Mouse (Mus musculus) liver, adult 2 months (tissue): ENCODE data around the gene Ispd. TPM values are rescaled to one million over a fixed set of nuclear protein-coding genes. Genes with fewer than 3 reads are reported as not detected.

Experiments used
- DNase-seq: peaks from one replicate; pipeline ENCODE4 v3.0.0-alpha.2; 2011; ENCODE audit warnings: low read depth, low spot score; ENCODE audit errors: extremely low read depth
- H3K27ac ChIP-seq: fragments of 200-500 bp; replicated peaks from 2 replicates; pipeline ENCODE4 v1.5.1; 2012; ENCODE audit warnings: low read depth, mild to moderate bottlenecking, control low read depth, inconsistent platforms, low read length; ENCODE audit not compliant: insufficient read depth
- H3K27me3 ChIP-seq: fragments of 200-500 bp; 2 replicates; pipeline ENCODE4 v1.6.1; 2012; ENCODE audit warnings: mild to moderate bottlenecking, moderate library complexity, low read length, inconsistent platforms; ENCODE audit not compliant: control insufficient read depth, insufficient read depth
- H3K36me3 ChIP-seq: fragments of 200-500 bp; 2 replicates; pipeline ENCODE4 v1.6.1; 2012; ENCODE audit warnings: low read length, inconsistent platforms; ENCODE audit not compliant: control insufficient read depth, insufficient read depth
- H3K4me1 ChIP-seq: fragments of 200-500 bp; 2 replicates; pipeline ENCODE4 v1.6.1; 2011; ENCODE audit warnings: low read length; ENCODE audit not compliant: control insufficient read depth, insufficient read depth
- H3K4me3 ChIP-seq: fragments of 200-500 bp; 2 replicates; pipeline ENCODE4 v1.5.1; 2011; ENCODE audit warnings: low read depth, mild to moderate bottlenecking, control low read depth, low read length, moderate library complexity; ENCODE audit not compliant: insufficient read depth
- H3K79me2 ChIP-seq: fragments of 200-500 bp; 2 replicates; pipeline ENCODE4 v1.6.1; 2012; ENCODE audit warnings: inconsistent platforms, mild to moderate bottlenecking, low read length, moderate library complexity; ENCODE audit not compliant: control insufficient read depth, insufficient read depth
- H3K9ac ChIP-seq: fragments of 200-500 bp; 2 replicates; pipeline ENCODE4 v1.6.1; 2012; ENCODE audit warnings: low read depth, mild to moderate bottlenecking, control low read depth, inconsistent platforms, low read length
- CTCF ChIP-seq: fragments of 200-500 bp; IDR thresholded peaks from 2 replicates; pipeline ENCODE4 v1.5.1; 2011; ENCODE audit warnings: low read depth, low read length, control low read depth
- POLR2A ChIP-seq: fragments of 200-500 bp; IDR thresholded peaks from 2 replicates; pipeline ENCODE4 v1.6.1; 2011; ENCODE audit warnings: low read length, control low read depth; ENCODE audit not compliant: insufficient read depth; ENCODE audit errors: extremely low read depth
- WGBS: fragments of 180-500 bp; shearing (Covaris S2); methylation state at CpG from one replicate; pipeline ENCODE4 v1.1.7; 2018; 5-methylcytosine and 5-hydroxymethylcytosine counted together
- polyA plus RNA-seq: library from polyadenylated mRNA; depleted of rRNA; stranded (reverse); fragments of >200 nt; gene quantifications from 2 replicates; pipeline ENCODE4 v1.2.3, GENCODE M21; 2012
- total RNA-seq: library from RNA; depleted of rRNA; stranded (reverse); fragments of >200 nt; gene quantifications from 2 replicates; pipeline ENCODE4 v1.2.3, GENCODE M21; 2014

Gene Ispd
- total and polyA plus RNA-seq, 2 experiments: 1.2 to 3.6 TPM

DNA sequence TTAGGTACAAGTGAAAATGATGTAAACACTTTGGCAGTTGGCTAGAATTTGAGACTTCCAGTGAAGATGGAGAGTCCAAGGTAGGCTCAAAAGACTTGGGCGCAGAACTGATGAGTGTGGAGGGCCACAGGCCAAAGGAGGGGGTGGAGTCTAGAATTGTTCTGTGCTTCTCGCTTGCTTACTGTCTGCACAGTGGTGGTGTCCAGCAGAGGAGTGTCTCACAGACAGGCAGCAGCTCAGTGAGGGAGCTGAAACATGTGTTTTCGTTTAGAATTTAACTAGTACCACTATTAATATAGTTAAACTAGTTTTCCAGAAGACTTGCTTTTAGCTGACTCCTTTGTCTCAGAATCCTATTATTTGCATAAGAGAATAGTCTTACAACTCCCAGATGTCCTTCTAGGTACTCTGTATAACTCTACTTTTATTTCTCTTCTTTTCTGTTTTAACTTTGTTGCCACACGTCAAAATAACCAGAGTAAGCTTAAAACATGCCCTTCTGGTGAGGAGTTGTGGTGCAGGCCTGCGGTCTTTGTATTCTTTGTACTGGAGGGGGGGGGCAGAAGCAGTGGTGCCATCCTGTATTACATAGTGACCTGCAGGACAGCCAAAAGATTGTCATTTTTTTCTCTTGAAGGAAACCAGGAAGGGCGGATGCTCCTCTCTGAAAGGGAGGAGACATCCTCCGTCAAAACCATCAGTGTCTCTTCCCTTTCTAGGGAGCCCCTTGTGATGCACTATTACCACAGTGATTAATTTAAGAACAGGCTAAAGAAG is 240.9 kb downstream of the Ispd start:
- H3K79me2 ChIP-seq: no peaks in the 10 kb centered on the region
- H3K9ac ChIP-seq: no peak overlapping the region
- no peak overlapping the region for H3K27ac ChIP-seq
- no peaks in the 10 kb centered on the region for H3K27me3 ChIP-seq
- 0 out of 2 replicates have a peak, but pooled peaks cover 4% of the 10 kb centered on the region for H3K4me1 ChIP-seq
- WGBS: 84% methylated on average over 7 of the region's 7 CpGs
- TF ChIP-seq POLR2A (no peak), CTCF (no peak)
- no peaks in the 10 kb centered on the region for H3K36me3 ChIP-seq
- DNase-seq: no peak
- H3K4me3 ChIP-seq: no peak overlapping the region

DNA sequence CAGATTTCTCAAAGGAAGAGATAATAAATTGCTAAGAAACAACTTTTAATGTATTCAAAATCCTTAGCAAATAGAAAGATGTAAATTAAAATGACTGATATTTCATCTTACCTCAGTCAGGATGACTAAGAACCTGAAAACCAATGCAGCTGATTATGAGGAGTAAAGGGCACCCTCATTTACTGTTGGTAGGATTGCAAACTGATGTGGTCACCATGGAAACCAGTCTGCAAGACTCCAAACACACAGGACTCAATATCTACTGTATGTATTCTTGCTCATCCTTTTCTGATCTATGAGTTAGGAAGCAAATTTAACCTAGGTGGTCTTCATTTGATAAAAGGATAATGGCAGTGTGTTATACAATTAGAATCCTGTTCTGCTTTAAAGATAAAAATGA is 246.0 kb downstream of the Ispd start:
- Histone ChIP-seq H3K27me3 (no peaks in the 10 kb centered on the region), H3K36me3 (no peaks in the 10 kb centered on the region), H3K27ac (no peak overlapping the region), H3K9ac (no peak overlapping the region), H3K79me2 (no peaks in the 10 kb centered on the region), H3K4me3 (no peak overlapping the region), H3K4me1 (0 out of 2 replicates have a peak, but pooled peaks cover 4% of the 10 kb centered on the region)
- DNase-seq: no peak
- TF ChIP-seq POLR2A: no peak
- TF ChIP-seq CTCF: no peak

DNA sequence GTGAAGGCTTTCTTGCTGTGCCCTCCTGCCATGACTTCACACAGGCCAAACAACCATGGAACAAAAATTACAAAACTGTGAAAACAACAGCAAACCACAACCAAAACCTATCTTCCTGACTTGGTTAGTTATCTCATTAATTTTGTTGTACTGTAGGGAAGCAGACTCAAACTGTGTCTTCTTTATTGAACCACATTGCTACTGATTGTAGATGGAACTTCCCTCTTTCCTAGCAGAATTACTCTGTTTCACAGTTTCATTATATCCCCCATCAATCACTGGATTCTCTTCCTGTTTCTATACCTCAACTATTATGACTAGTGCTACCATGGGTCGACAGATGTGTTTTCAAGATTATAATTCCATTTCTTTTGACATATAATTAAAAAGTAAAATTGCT is 251.2 kb downstream of the Ispd start:
- WGBS: 75% methylated on average over 1 of the region's 1 CpGs
- no peaks in the 10 kb centered on the region for H3K79me2 ChIP-seq
- H3K4me3 ChIP-seq: no peak overlapping the region
- no peaks in the 10 kb centered on the region for H3K36me3 ChIP-seq
- no peak overlapping the region for H3K9ac ChIP-seq
- no peak overlapping the region for H3K27ac ChIP-seq
- TF ChIP-seq CTCF: no peak
- TF ChIP-seq POLR2A: no peak
- DNase-seq: no peak
- H3K27me3 ChIP-seq: no peaks in the 10 kb centered on the region
- H3K4me1 ChIP-seq: no peaks in the 10 kb centered on the region

DNA sequence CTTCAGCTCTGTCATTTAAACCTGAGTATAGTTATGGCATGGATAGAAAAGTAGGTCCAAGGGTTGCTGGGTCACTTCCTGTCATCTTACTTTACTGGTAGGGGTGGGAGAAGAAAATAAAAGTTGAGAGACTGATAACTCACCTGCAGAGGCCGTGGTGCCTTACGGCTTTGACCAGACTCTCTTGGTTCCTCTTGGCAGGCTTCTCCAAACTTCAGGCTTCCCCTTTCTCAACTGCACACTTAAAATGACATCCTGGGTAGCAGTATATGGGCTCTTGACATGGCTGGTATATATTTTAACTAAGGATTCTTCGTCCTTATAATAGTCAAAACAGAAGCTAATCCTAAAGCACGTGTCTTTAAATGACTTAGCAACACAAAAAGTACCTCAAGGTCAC is 266.3 kb downstream of the Ispd start:
- H3K9ac ChIP-seq: no peak overlapping the region
- no peaks in the 10 kb centered on the region for H3K36me3 ChIP-seq
- no peaks in the 10 kb centered on the region for H3K4me1 ChIP-seq
- no peak overlapping the region for H3K27ac ChIP-seq
- H3K27me3 ChIP-seq: no peaks in the 10 kb centered on the region
- H3K79me2 ChIP-seq: no peaks in the 10 kb centered on the region
- no peak for TF ChIP-seq CTCF
- DNase-seq: no peak
- 86% methylated on average over 4 of the region's 4 CpGs for WGBS
- H3K4me3 ChIP-seq: no peak overlapping the region

GRCm38 (mm10) chr12:36662496-36662895 is 281.2 kb downstream of the Ispd start:
- TF ChIP-seq POLR2A (no peak), CTCF (no peak)
- Histone ChIP-seq H3K36me3 (no peaks in the 10 kb centered on the region), H3K9ac (no peak overlapping the region), H3K79me2 (no peaks in the 10 kb centered on the region), H3K4me3 (no peak overlapping the region), H3K27me3 (no peaks in the 10 kb centered on the region), H3K27ac (no peak overlapping the region), H3K4me1 (no peaks in the 10 kb centered on the region)
- 60% methylated on average over 7 of the region's 7 CpGs for WGBS
- no peak for DNase-seq

- H3K79me2 ChIP-seq: no peaks in the 10 kb centered on the region
- H3K4me1 ChIP-seq: no peaks in the 10 kb centered on the region
- no peaks in the 10 kb centered on the region for H3K27me3 ChIP-seq
- H3K27ac ChIP-seq: no peak overlapping the region
- WGBS: 77% methylated on average over 3 of the region's 3 CpGs
- no peak for TF ChIP-seq CTCF
- TF ChIP-seq POLR2A: no peak
- no peak for DNase-seq
- no peak overlapping the region for H3K4me3 ChIP-seq
- H3K36me3 ChIP-seq: no peaks in the 10 kb centered on the region
- H3K9ac ChIP-seq: no peak overlapping the region
Observed at GRCm38 (mm10) chr12:36664783-36665182, 283.5 kb downstream of the Ispd start.
